Mouse (Mus musculus) lung, embryonic 14.5 days (tissue): ENCODE data around the gene Sh3tc1. TPM values are rescaled to one million over a fixed set of nuclear protein-coding genes. Genes with fewer than 3 reads are reported as not detected.
A peak's percentile ranks its signal among the peaks of the same experiment; 100 is the strongest.

Experiments used
- ATAC-seq: fragments of 200-750 bp; cut with Nextera tagmentation; 2 replicates; pipeline ENCODE4 v1.8.0; 2017; ENCODE audit warnings: mild to moderate bottlenecking, moderate TSS enrichment, moderate library complexity; ENCODE audit not compliant: insufficient read depth
- DNase-seq: peaks from one replicate; pipeline ENCODE4 v3.0.0-alpha.2; 2015
- H3K27ac ChIP-seq: fragments of 300-500 bp; sonication (generic); 2 replicates; pipeline ENCODE4 v1.5.1; 2014; ENCODE audit warnings: low read depth, mild to moderate bottlenecking, moderate library complexity
- H3K27me3 ChIP-seq: fragments of 300-500 bp; sonication (generic); 2 replicates; pipeline ENCODE4 v1.6.1; 2014; ENCODE audit warnings: low read length, control low read depth; ENCODE audit not compliant: insufficient read depth
- H3K36me3 ChIP-seq: fragments of 300-500 bp; sonication (generic); 2 replicates; pipeline ENCODE4 v1.6.1; 2014; ENCODE audit warnings: control low read depth; ENCODE audit not compliant: insufficient read depth
- H3K4me1 ChIP-seq: fragments of 300-500 bp; sonication (generic); 2 replicates; pipeline ENCODE4 v1.6.1; 2014; ENCODE audit warnings: antibody characterized with exemption, control low read depth; ENCODE audit not compliant: insufficient read depth
- H3K4me2 ChIP-seq: fragments of 300-500 bp; sonication (generic); 2 replicates; pipeline ENCODE4 v1.6.1; 2014; ENCODE audit warnings: mild to moderate bottlenecking
- H3K4me3 ChIP-seq: fragments of 300-500 bp; sonication (generic); 2 replicates; pipeline ENCODE4 v1.5.1; 2014; ENCODE audit warnings: low read depth, low read length
- H3K9ac ChIP-seq: fragments of 300-500 bp; sonication (generic); 2 replicates; pipeline ENCODE4 v1.6.1; 2014
- H3K9me3 ChIP-seq: fragments of 300-500 bp; sonication (generic); 2 replicates; pipeline ENCODE4 v1.6.1; 2016; ENCODE audit warnings: low read depth, low read length, control low read depth
- CTCF ChIP-seq: IDR thresholded peaks from 2 replicates; pipeline ENCODE4 v1.5.1; 2016; ENCODE audit warnings: antibody characterized with exemption, low read depth
- WGBS: fragments of 180-500 bp; shearing (Covaris S2); extraction: QIAGEN DNeasy Blood & Tissue Kit; methylation state at CpG from one replicate; pipeline ENCODE4 v1.1.7; 2014; 5-methylcytosine and 5-hydroxymethylcytosine counted together
- polyA plus RNA-seq: library from polyadenylated mRNA; unstranded; fragments of >200 nt; fragmentation: Nextera tagmentation; extraction: Ambion mirVana; gene quantifications from 2 replicates; pipeline ENCODE4 v1.2.1, GENCODE M21; 2014

The Sh3tc1 gene
- polyA plus RNA-seq, 1 experiment from 2014 or later, result 8.7 TPM

DNA sequence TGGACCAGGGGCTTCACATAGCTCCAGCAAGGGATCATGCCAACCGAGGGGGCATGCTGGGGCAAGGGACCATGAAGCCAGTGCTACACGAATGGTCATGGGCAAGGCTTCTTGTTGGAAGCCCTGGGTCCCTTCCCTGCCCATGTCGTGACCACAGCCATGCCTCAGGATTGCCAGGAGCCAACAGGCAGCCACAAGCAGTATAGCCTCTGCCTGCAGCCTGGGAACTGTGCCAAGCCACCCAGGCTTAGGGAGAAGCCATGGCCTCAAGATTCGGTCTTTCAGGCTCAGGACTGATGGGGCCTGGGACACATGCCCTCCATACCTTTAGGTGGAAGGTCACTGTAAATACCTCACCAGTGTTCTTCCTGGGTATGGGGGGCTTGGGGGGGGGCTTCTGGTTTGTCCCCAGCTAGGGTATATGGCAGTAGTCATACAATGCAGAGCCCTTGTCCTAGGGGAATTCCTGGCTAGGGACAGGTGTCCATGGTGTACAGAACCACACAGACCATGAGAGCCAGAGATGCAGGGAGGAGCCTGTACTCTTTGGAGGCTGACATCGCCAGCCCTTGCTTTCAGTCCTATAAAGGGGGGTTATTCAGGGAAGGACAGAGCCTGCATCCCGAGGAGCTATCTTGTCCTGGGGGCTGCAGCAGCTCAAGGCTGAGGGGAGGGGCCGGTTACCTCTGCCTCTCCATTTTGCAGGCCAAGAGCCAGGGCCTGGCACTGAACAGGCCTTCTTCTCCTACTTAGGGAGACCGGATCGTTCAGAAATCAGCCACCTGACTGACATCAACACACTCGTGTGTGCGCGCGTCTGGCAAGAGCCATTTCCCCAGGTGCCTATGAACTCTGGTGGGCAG lies 33.7 kb upstream of the Sh3tc1 start:
- Histone ChIP-seq H3K9ac (no peak overlapping the region), H3K4me2 (no peak overlapping the region), H3K4me3 (no peak overlapping the region), H3K36me3 (no peaks in the 10 kb centered on the region), H3K27ac (no peak overlapping the region), H3K4me1 (no peaks in the 10 kb centered on the region), H3K27me3 (no peaks in the 10 kb centered on the region), H3K9me3 (no peaks in the 10 kb centered on the region)
- DNase-seq, result peak; percentile 70
- TF ChIP-seq CTCF, result no peak
- ATAC-seq, result no peak
- WGBS, result 56% methylated on average over 13 of the region's 13 CpGs

- Histone ChIP-seq H3K27me3 (no peaks in the 10 kb centered on the region), H3K9ac (no peak overlapping the region), H3K4me2 (no peak overlapping the region), H3K36me3 (no peaks in the 10 kb centered on the region), H3K4me1 (no peaks in the 10 kb centered on the region), H3K9me3 (no peaks in the 10 kb centered on the region), H3K27ac (no peak overlapping the region), H3K4me3 (no peak overlapping the region)
- no peak for DNase-seq
- no peak for TF ChIP-seq CTCF
- WGBS, result 33% methylated on average over 14 of the region's 14 CpGs
- ATAC-seq, result no peak
Measured at GRCm38 (mm10) chr5:35770891-35771663, 31.3 kb upstream of the Sh3tc1 start.

GRCm38 (mm10) chr5:35770246-35770645 lies 30.5 kb upstream of the Sh3tc1 start:
- TF ChIP-seq CTCF, result no peak
- no peak overlapping the region for H3K4me3 ChIP-seq
- H3K36me3 ChIP-seq, result no peaks in the 10 kb centered on the region
- WGBS, result 79% methylated on average over 2 of the region's 2 CpGs
- no peak for ATAC-seq
- H3K4me2 ChIP-seq, result no peak overlapping the region
- H3K9me3 ChIP-seq, result no peaks in the 10 kb centered on the region
- no peaks in the 10 kb centered on the region for H3K4me1 ChIP-seq
- no peak overlapping the region for H3K27ac ChIP-seq
- DNase-seq, result no peak
- no peak overlapping the region for H3K9ac ChIP-seq
- no peaks in the 10 kb centered on the region for H3K27me3 ChIP-seq

- Histone ChIP-seq H3K36me3 (no peaks in the 10 kb centered on the region), H3K4me1 (no peaks in the 10 kb centered on the region), H3K27me3 (no peaks in the 10 kb centered on the region), H3K4me3 (no peak overlapping the region), H3K4me2 (no peak overlapping the region), H3K9me3 (no peaks in the 10 kb centered on the region), H3K27ac (no peak overlapping the region), H3K9ac (no peak overlapping the region)
- TF ChIP-seq CTCF, result no peak
- 75% methylated on average over 7 of the region's 7 CpGs for WGBS
- no peak for ATAC-seq
- DNase-seq, result no peak
Measured at GRCm38 (mm10) chr5:35768997-35769396, 29.2 kb upstream of the Sh3tc1 start.

- H3K9me3 ChIP-seq, result no peaks in the 10 kb centered on the region
- no peak for DNase-seq
- H3K27me3 ChIP-seq, result no peaks in the 10 kb centered on the region
- no peak overlapping the region for H3K4me2 ChIP-seq
- H3K4me3 ChIP-seq, result no peak overlapping the region
- TF ChIP-seq CTCF, result no peak
- H3K27ac ChIP-seq, result no peak overlapping the region
- no peaks in the 10 kb centered on the region for H3K4me1 ChIP-seq
- ATAC-seq, result no peak
- WGBS, result 63% methylated on average over 3 of the region's 3 CpGs
- no peak overlapping the region for H3K9ac ChIP-seq
- no peaks in the 10 kb centered on the region for H3K36me3 ChIP-seq
Measured at GRCm38 (mm10) chr5:35768525-35768924, 28.7 kb upstream of the Sh3tc1 start.

DNA sequence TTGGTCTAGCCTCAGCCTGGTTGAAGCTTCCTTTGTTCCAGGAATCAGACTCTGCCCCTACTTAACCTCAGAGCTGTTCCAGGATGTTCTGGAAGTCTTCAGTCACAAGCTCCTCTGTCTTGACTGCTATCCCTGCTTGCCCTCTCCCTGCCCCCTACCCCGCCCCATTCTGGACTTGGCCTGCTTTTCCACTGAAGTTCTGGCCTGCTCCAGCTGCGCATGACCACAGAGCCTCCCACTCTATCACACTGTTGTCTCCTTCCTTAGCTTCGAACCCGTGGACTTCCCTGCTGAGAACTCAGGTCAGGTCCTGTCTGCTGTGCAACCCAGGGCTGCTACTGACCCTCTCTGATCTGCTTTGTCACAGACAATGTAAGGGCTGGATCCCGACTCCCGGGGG lies 26.1 kb upstream of the Sh3tc1 start:
- no peaks in the 10 kb centered on the region for H3K36me3 ChIP-seq
- TF ChIP-seq CTCF, result no peak
- 0 out of 2 replicates have a peak, but pooled peaks cover 4% of the 10 kb centered on the region for H3K27me3 ChIP-seq
- no peak for DNase-seq
- 70% methylated on average over 6 of the region's 6 CpGs for whole genome bisulfite sequencing
- H3K4me2 ChIP-seq, result no peak overlapping the region
- ATAC-seq, result no peak
- H3K27ac ChIP-seq, result no peak overlapping the region
- no peak overlapping the region for H3K4me3 ChIP-seq
- H3K9ac ChIP-seq, result no peak overlapping the region
- no peaks in the 10 kb centered on the region for H3K4me1 ChIP-seq
- no peaks in the 10 kb centered on the region for H3K9me3 ChIP-seq

- TF ChIP-seq CTCF, result no peak
- H3K27ac ChIP-seq, result no peak overlapping the region
- H3K4me3 ChIP-seq, result no peak overlapping the region
- no peaks in the 10 kb centered on the region for H3K9me3 ChIP-seq
- ATAC-seq (no peak), DNase-seq (no peak)
- H3K4me2 ChIP-seq, result no peak overlapping the region
- H3K9ac ChIP-seq, result no peak overlapping the region
- peaks cover 29% of the 10 kb centered on the region for H3K27me3 ChIP-seq
- 67% methylated on average over 10 of the region's 10 CpGs for WGBS
- H3K4me1 ChIP-seq, result no peaks in the 10 kb centered on the region
- no peaks in the 10 kb centered on the region for H3K36me3 ChIP-seq
Measured at GRCm38 (mm10) chr5:35762850-35763249, 23.1 kb upstream of the Sh3tc1 start.
